Mouse (Mus musculus) brown adipose tissue, adult 24 weeks (tissue): Measurements from ENCODE around the gene Ttc23. TPM values are rescaled to one million over a fixed set of nuclear protein-coding genes. Genes with fewer than 3 reads are reported as not detected.
A peak's percentile ranks its signal among the peaks of the same experiment; 100 is the strongest.

Experiments
- H3K27ac ChIP-seq: fragments of 200-500 bp; replicated peaks from 2 replicates; pipeline ENCODE4 v1.5.1; 2012; ENCODE audit warnings: low read depth, mild to moderate bottlenecking, low read length
- H3K4me1 ChIP-seq: fragments of 200-500 bp; 2 replicates; pipeline ENCODE4 v1.6.1; 2012; ENCODE audit warnings: low read length, mixed read lengths; ENCODE audit not compliant: control insufficient read depth, insufficient read depth, insufficient read length
- H3K4me3 ChIP-seq: fragments of 200-500 bp; 2 replicates; pipeline ENCODE4 v1.5.1; 2012; ENCODE audit warnings: low read depth, mild to moderate bottlenecking, low read length, moderate library complexity; ENCODE audit not compliant: insufficient read depth
- polyA plus RNA-seq: library from polyadenylated mRNA; stranded (reverse); fragments of >200 nt; gene quantifications from 2 replicates; pipeline ENCODE4 v1.2.4, GENCODE M21; 2012; ENCODE audit not compliant: missing spikeins, insufficient read depth, insufficient read length

Ttc23 gene
- polyA plus RNA-seq, 1 experiment: 16.1 TPM

- no peak overlapping the region for H3K4me3 ChIP-seq
- H3K27ac ChIP-seq: no peak overlapping the region
These were observed 116.4 kb downstream of the Ttc23 start for GRCm38 (mm10) chr7:67763625-67764024.

GRCm38 (mm10) chr7:67768125-67768524, 120.9 kb downstream of the Ttc23 start:
- H3K27ac ChIP-seq: no peak overlapping the region
- H3K4me3 ChIP-seq: no peak overlapping the region
- peaks cover 9% of the 10 kb centered on the region; the same call in 1 of the 2 replicates for H3K4me1 ChIP-seq

More at GRCm38 (mm10) chr7:67763625-67764024, 116.4 kb downstream of the Ttc23 start:
- H3K4me1 ChIP-seq: no peaks in the 10 kb centered on the region

- no peak overlapping the region for H3K4me3 ChIP-seq
- H3K4me1 ChIP-seq: peaks cover 9% of the 10 kb centered on the region; the same call in 1 of the 2 replicates
- no peak overlapping the region for H3K27ac ChIP-seq
These were observed 122.3 kb downstream of the Ttc23 start for GRCm38 (mm10) chr7:67769487-67769886.

- Histone ChIP-seq H3K4me3 (no peak overlapping the region), H3K27ac (no peak overlapping the region), H3K4me1 (peaks cover 9% of the 10 kb centered on the region; the same call in 1 of the 2 replicates)
These were observed 125.0 kb downstream of the Ttc23 start for GRCm38 (mm10) chr7:67772231-67772630.

GRCm38 (mm10) chr7:67775623-67776022, 128.4 kb downstream of the Ttc23 start:
- H3K27ac ChIP-seq: no peak overlapping the region
- no peak overlapping the region for H3K4me3 ChIP-seq
- peaks cover 9% of the 10 kb centered on the region; the same call in 1 of the 2 replicates for H3K4me1 ChIP-seq

GRCm38 (mm10) chr7:67776636-67777305, 129.6 kb downstream of the Ttc23 start:
- 0 out of 2 replicates have a peak, but pooled peaks cover 3% of the 10 kb centered on the region for H3K4me1 ChIP-seq
- no peak overlapping the region for H3K4me3 ChIP-seq
- H3K27ac ChIP-seq: no peak overlapping the region

- Histone ChIP-seq H3K4me1 (no peaks in the 10 kb centered on the region), H3K4me3 (no peak overlapping the region), H3K27ac (no peak overlapping the region)
These were observed 140.7 kb downstream of the Ttc23 start for GRCm38 (mm10) chr7:67787861-67788260.

GRCm38 (mm10) chr7:67788713-67789112, 141.5 kb downstream of the Ttc23 start:
- H3K4me3 ChIP-seq: no peak overlapping the region
- H3K4me1 ChIP-seq: no peaks in the 10 kb centered on the region

GRCm38 (mm10) chr7:67791256-67791655, 144.0 kb downstream of the Ttc23 start:
- H3K4me3 ChIP-seq: no peak overlapping the region
- no peak overlapping the region for H3K27ac ChIP-seq
- no peaks in the 10 kb centered on the region for H3K4me1 ChIP-seq

More at GRCm38 (mm10) chr7:67788713-67789112, 141.5 kb downstream of the Ttc23 start:
- no peak overlapping the region for H3K27ac ChIP-seq

GRCm38 (mm10) chr7:67793449-67793848, 146.2 kb downstream of the Ttc23 start:
- no peaks in the 10 kb centered on the region for H3K4me1 ChIP-seq
- H3K27ac ChIP-seq: no peak overlapping the region
- H3K4me3 ChIP-seq: no peak overlapping the region

- H3K4me3 ChIP-seq: no peak overlapping the region
- H3K4me1 ChIP-seq: no peaks in the 10 kb centered on the region
- no peak overlapping the region for H3K27ac ChIP-seq
These were observed 149.9 kb downstream of the Ttc23 start for GRCm38 (mm10) chr7:67797065-67797464.

- Histone ChIP-seq H3K27ac (no peak overlapping the region), H3K4me1 (no peaks in the 10 kb centered on the region), H3K4me3 (no peak overlapping the region)
These were observed 151.3 kb downstream of the Ttc23 start for GRCm38 (mm10) chr7:67798476-67798875.

GRCm38 (mm10) chr7:67800547-67800946, 153.3 kb downstream of the Ttc23 start:
- no peak overlapping the region for H3K27ac ChIP-seq
- no peak overlapping the region for H3K4me3 ChIP-seq
- H3K4me1 ChIP-seq: no peaks in the 10 kb centered on the region

- Histone ChIP-seq H3K4me3 (no peak overlapping the region), H3K27ac (no peak overlapping the region), H3K4me1 (no peaks in the 10 kb centered on the region)
These were observed 153.8 kb downstream of the Ttc23 start for GRCm38 (mm10) chr7:67801022-67801421.

GRCm38 (mm10) chr7:67803015-67803856, 156.0 kb downstream of the Ttc23 start:
- peak overlapping the region; percentile 36 for H3K4me3 ChIP-seq
- H3K27ac ChIP-seq: no peak overlapping the region
- H3K4me1 ChIP-seq: no peaks in the 10 kb centered on the region
